Mouse (Mus musculus): ENCODE measurements around the gene Phyh. TPM values are rescaled to one million over a fixed set of nuclear protein-coding genes. Genes with fewer than 3 reads are reported as not detected.

Gene Phyh
- polyA plus RNA-seq, 1 experiment from 2014 or later: 212 TPM

DNA sequence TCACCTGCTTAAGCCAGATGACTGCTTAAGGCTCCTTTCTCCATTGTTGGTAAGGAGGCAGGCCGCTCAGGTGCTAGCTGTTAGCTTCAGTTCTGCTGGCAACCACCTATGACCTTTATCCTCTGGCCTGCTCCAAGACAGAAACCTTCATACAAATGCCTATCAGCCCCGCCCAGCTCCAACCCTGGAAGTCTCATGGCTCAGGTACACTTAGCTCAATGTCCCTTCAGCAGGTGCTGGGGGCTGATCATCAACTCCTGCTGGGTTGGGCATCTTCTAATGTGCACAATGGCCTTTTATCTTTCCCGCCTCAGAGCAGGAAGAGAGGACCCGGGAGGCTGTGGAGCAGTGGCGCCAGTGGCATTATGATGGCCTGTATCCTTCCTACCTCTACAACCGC lies 66.2 kb downstream of the Phyh start:
- H3K9ac ChIP-seq (ENCODE audit: low read length): no peak overlapping the region
- H3K27me3 ChIP-seq (ENCODE audit: control insufficient read depth, insufficient read depth, low read length): no peaks in the 10 kb centered on the region
- no peak for ATAC-seq (ENCODE audit: insufficient number of reproducible peaks, insufficient read depth, low FRiP score, low read depth)
- no peaks in the 10 kb centered on the region for H3K9me3 ChIP-seq (ENCODE audit: control insufficient read depth, low read length)
- 0 out of 2 replicates have a peak, but pooled peaks cover 5% of the 10 kb centered on the region for H3K36me3 ChIP-seq (ENCODE audit: control insufficient read depth, insufficient read depth, low read length)
- no peak overlapping the region for H3K4me2 ChIP-seq (ENCODE audit: low read length)
- H3K4me3 ChIP-seq (ENCODE audit: control insufficient read depth in 1 of 2, insufficient read depth in 1 of 2, low read depth in 1 of 2, low read length in 2 of 2): no peak overlapping the region
- H3K4me1 ChIP-seq (ENCODE audit: control insufficient read depth in 2 of 2, insufficient read depth in 2 of 2, low read length in 2 of 2): no peaks in the 10 kb centered on the region
- 65% methylated on average over 6 of the region's 6 CpGs for WGBS
- no peak overlapping the region for H3K27ac ChIP-seq (replicated peaks in 1 of 2; ENCODE audit: control insufficient read depth in 1 of 2, insufficient read depth in 1 of 2, low read depth in 2 of 2, low read length in 2 of 2)

DNA sequence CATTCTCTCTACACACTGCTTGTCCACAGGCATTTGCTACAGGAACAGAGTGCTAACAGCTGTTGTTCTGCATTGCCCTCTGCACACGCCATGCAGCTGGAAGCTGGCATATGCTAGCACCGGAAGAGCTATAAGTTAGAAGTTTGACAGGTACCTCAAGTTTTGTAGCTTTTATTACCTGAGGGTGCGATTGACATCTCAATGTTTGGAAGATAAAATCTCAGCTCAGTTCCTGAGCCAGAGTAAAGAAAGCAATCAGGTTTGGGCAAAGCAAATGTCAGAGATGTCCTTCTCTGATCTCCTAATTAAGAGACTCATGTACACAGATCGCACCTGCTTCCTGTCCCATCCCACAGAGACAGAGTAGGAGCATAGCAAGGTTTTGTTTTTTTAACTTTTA lies 68.0 kb downstream of the Phyh start:
- Histone ChIP-seq H3K9ac (ENCODE audit: low read length) (no peak overlapping the region), H3K27me3 (ENCODE audit: control insufficient read depth, insufficient read depth, low read length) (no peaks in the 10 kb centered on the region), H3K27ac (replicated peaks in 1 of 2; ENCODE audit: control insufficient read depth in 1 of 2, insufficient read depth in 1 of 2, low read depth in 2 of 2, low read length in 2 of 2) (no peak overlapping the region), H3K4me1 (ENCODE audit: control insufficient read depth in 2 of 2, insufficient read depth in 2 of 2, low read length in 2 of 2) (no peaks in the 10 kb centered on the region), H3K4me2 (ENCODE audit: low read length) (no peak overlapping the region), H3K36me3 (ENCODE audit: control insufficient read depth, insufficient read depth, low read length) (peaks cover 22% of the 10 kb centered on the region), H3K9me3 (ENCODE audit: control insufficient read depth, low read length) (no peaks in the 10 kb centered on the region), H3K4me3 (ENCODE audit: control insufficient read depth in 1 of 2, insufficient read depth in 1 of 2, low read depth in 1 of 2, low read length in 2 of 2) (no peak overlapping the region)
- 86% methylated on average over 4 of the region's 4 CpGs for WGBS
- ATAC-seq (ENCODE audit: insufficient number of reproducible peaks, insufficient read depth, low FRiP score, low read depth): no peak

DNA sequence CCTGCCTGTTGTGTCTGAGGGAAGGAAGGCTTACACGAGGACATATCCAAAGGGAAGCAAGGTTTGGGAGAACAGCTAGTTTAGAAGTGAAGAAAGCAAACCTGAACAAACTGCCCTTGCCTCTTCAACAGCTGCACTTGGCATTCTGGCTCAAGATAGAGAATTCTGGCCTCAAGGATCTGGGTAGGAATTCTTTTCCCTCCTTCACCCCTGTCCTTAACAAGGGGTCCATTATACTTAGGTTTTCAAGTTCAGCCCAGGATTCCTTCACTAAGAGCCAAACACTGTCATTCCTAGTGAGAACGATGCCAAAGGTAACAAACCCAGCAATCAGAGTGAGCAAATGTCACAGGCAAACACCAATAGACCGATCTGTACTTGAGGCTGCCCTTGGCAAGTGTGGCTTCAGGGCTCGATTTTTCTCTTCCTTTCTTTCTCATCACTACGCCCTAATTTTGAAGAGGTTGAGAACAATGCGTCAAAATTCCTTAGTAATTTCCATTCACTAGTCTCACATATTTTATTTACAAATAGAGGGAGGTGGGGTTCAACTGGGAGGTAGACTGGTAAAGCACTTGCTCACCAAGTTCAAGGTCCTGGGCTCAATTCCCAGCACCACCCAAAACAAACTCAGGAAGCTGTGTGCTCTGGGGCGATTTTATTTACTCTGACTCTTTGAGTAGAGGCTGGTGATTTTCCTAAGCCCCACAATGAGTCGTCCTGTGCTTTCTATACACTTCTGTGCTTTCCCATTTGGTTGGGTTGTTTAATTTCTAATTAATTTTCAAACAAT lies 68.8 kb downstream of the Phyh start:
- Histone ChIP-seq H3K4me1 (ENCODE audit: control insufficient read depth in 2 of 2, insufficient read depth in 2 of 2, low read length in 2 of 2) (no peaks in the 10 kb centered on the region), H3K27ac (replicated peaks in 1 of 2; ENCODE audit: control insufficient read depth in 1 of 2, insufficient read depth in 1 of 2, low read depth in 2 of 2, low read length in 2 of 2) (no peak overlapping the region), H3K9me3 (ENCODE audit: control insufficient read depth, low read length) (no peaks in the 10 kb centered on the region), H3K36me3 (ENCODE audit: control insufficient read depth, insufficient read depth, low read length) (peaks cover 25% of the 10 kb centered on the region), H3K9ac (ENCODE audit: low read length) (no peak overlapping the region), H3K27me3 (ENCODE audit: control insufficient read depth, insufficient read depth, low read length) (no peaks in the 10 kb centered on the region), H3K4me2 (ENCODE audit: low read length) (no peak overlapping the region), H3K4me3 (ENCODE audit: control insufficient read depth in 1 of 2, insufficient read depth in 1 of 2, low read depth in 1 of 2, low read length in 2 of 2) (no peak overlapping the region)
- 73% methylated on average over 8 of the region's 8 CpGs for WGBS
- no peak for ATAC-seq (ENCODE audit: insufficient number of reproducible peaks, insufficient read depth, low FRiP score, low read depth)

Other genes starting within 250 kb of the Phyh start
- 2.6 and 2.9 TPM in 2 replicates for gene Bend7, start 201.2 kb upstream of the Phyh start, polyA plus RNA-seq (2014; fragmentation: Nextera tagmentation; extraction: Ambion mirVana)
- 45.0 and 49.1 TPM in 2 replicates for gene Sephs1, start 37.5 kb upstream of the Phyh start, polyA plus RNA-seq (2014; fragmentation: Nextera tagmentation; extraction: Ambion mirVana)
- gene Ucma, start 57.1 kb downstream of the Phyh start, polyA plus RNA-seq (2014; fragmentation: Nextera tagmentation; extraction: Ambion mirVana): not detected in 2 replicates
- 13.6 and 14.7 TPM in 2 replicates for gene Mcm10, start 93.8 kb downstream of the Phyh start, polyA plus RNA-seq (2014; fragmentation: Nextera tagmentation; extraction: Ambion mirVana)
- 14.5 and 14.8 TPM in 2 replicates for gene Optn, start 145.0 kb downstream of the Phyh start, polyA plus RNA-seq (2014; fragmentation: Nextera tagmentation; extraction: Ambion mirVana)
- 17.7 and 18.3 TPM in 2 replicates for gene Ccdc3, start 218.8 kb downstream of the Phyh start, polyA plus RNA-seq (2014; fragmentation: Nextera tagmentation; extraction: Ambion mirVana)